Mouse (Mus musculus) bone marrow macrophage, adult 2 months (primary cell): ENCODE data around the gene Bbs9.

Experiments
- CTCF ChIP-seq: IDR thresholded peaks from 2 replicates; pipeline ENCODE4 v1.5.1; 2012; ENCODE audit warnings: low read depth, mild to moderate bottlenecking, low read length, moderate library complexity
- POLR2A ChIP-seq: IDR thresholded peaks from 2 replicates; pipeline ENCODE4 v1.6.1; 2012; ENCODE audit warnings: mild to moderate bottlenecking, low read depth, low read length, borderline replicate concordance

GRCm38 (mm10) chr9:22486211-22486610 lies 10.7 kb downstream of the Bbs9 start:
- TF ChIP-seq POLR2A = no peak
- TF ChIP-seq CTCF = no peak
